ENCODE assay signal across 8 mouse cellular contexts in genomic region chr2:173453569-173454405, GRCm38 (mm10).
DNase-seq lines count a peak whose midpoint lies in the region; ATAC-seq lines count a peak whose summit lies in the region.

No protein-coding gene starts in this region.

- no peak overlapping the region for H3K9ac ChIP-seq in midbrain, embryonic 14.5 days (replicated peaks; ENCODE audit: low read length)
- no peak overlapping the region for H3K9ac ChIP-seq in midbrain, embryonic 16.5 days (ENCODE audit: low read depth, low read length)
- no peak overlapping the region for H3K9ac ChIP-seq in forebrain, embryonic 12.5 days

- H3K9me3 ChIP-seq in midbrain, embryonic 14.5 days (ENCODE audit: control insufficient read depth, low read length) = no peaks in the 10 kb centered on the region
- H3K9me3 ChIP-seq in midbrain, embryonic 16.5 days (replicated peaks; ENCODE audit: control insufficient read depth, low read length, poor library complexity, severe bottlenecking) = 0 out of 2 replicates have a peak, but pooled peaks cover 6% of the 10 kb centered on the region
- peaks cover 5% of the 10 kb centered on the region; the same call in 1 of the 2 replicates for H3K9me3 ChIP-seq in forebrain, embryonic 12.5 days

- no peaks in the 10 kb centered on the region for H3K27me3 ChIP-seq in midbrain, embryonic 14.5 days (ENCODE audit: control insufficient read depth, insufficient read depth, low read length)
- no peaks in the 10 kb centered on the region for H3K27me3 ChIP-seq in midbrain, embryonic 16.5 days (ENCODE audit: control insufficient read depth, insufficient read depth, low read depth, low read length)
- no peaks in the 10 kb centered on the region for H3K27me3 ChIP-seq in forebrain, embryonic 12.5 days

- no peaks in the 10 kb centered on the region for H3K36me3 ChIP-seq in midbrain, embryonic 14.5 days (ENCODE audit: control insufficient read depth, insufficient read depth, low read length)
- no peaks in the 10 kb centered on the region for H3K36me3 ChIP-seq in midbrain, embryonic 16.5 days (ENCODE audit: control insufficient read depth, insufficient read depth, low read length)
- H3K36me3 ChIP-seq in forebrain, embryonic 12.5 days (replicated peaks) = no peaks in the 10 kb centered on the region

- DNase-seq in adrenal gland, adult (ENCODE audit: inconsistent age in 2 of 2, low spot score in 1 of 2) = peak; percentile 37 to 72
- no peak for DNase-seq in adrenal gland, adult 8-10 months
- peak; percentile 49 for DNase-seq in midbrain, embryonic 14.5 days
- peak; percentile 48 to 50 for DNase-seq in kidney, postnatal 25 days
- peak; percentile 56 for DNase-seq in mesoderm, embryonic 11.5 days (ENCODE audit: low read depth, low spot score)
- peak; percentile 81 for DNase-seq in thymus, postnatal 4 days

- H3K27ac ChIP-seq in midbrain, embryonic 14.5 days (replicated peaks; ENCODE audit: low read depth, low read length) = no peak overlapping the region
- H3K27ac ChIP-seq in midbrain, embryonic 16.5 days (ENCODE audit: low read length) = no peak overlapping the region
- no peak overlapping the region for H3K27ac ChIP-seq in forebrain, embryonic 12.5 days

- 70% methylated on average over 14 of the region's 14 CpGs for WGBS in midbrain, embryonic 14.5 days
- 70% methylated on average over 14 of the region's 14 CpGs for WGBS in midbrain, embryonic 16.5 days
- 70% methylated on average over 14 of the region's 14 CpGs for WGBS in forebrain, embryonic 12.5 days

- H3K4me3 ChIP-seq in midbrain, embryonic 14.5 days (replicated peaks; ENCODE audit: low read depth, low read length) = no peak overlapping the region
- no peak overlapping the region for H3K4me3 ChIP-seq in midbrain, embryonic 16.5 days (ENCODE audit: low read depth, low read length)
- no peak overlapping the region for H3K4me3 ChIP-seq in forebrain, embryonic 12.5 days (replicated peaks)

- H3K4me1 ChIP-seq in midbrain, embryonic 14.5 days (ENCODE audit: control insufficient read depth, insufficient read depth, low read length) = no peaks in the 10 kb centered on the region
- H3K4me1 ChIP-seq in midbrain, embryonic 16.5 days (ENCODE audit: control insufficient read depth, insufficient read depth, low read length) = no peaks in the 10 kb centered on the region
- no peaks in the 10 kb centered on the region for H3K4me1 ChIP-seq in forebrain, embryonic 12.5 days

- no peak overlapping the region for H3K4me2 ChIP-seq in midbrain, embryonic 14.5 days (ENCODE audit: low read length)
- no peak overlapping the region for H3K4me2 ChIP-seq in midbrain, embryonic 16.5 days (ENCODE audit: low read length)
- no peak overlapping the region for H3K4me2 ChIP-seq in forebrain, embryonic 12.5 days

- ATAC-seq in midbrain, embryonic 14.5 days (ENCODE audit: low FRiP score, low TSS enrichment) = peak; percentile 34; the same call in 1 of the 2 replicates
- no peak for ATAC-seq in midbrain, embryonic 16.5 days
- 0 out of 2 replicates have a peak, but pooled peaks have one; percentile 27 for ATAC-seq in forebrain, embryonic 12.5 days (ENCODE audit: low FRiP score)
